Mouse (Mus musculus) thymus, postnatal 10 days (tissue): ENCODE measurements around the gene Gm20498.

Experiments
- DNase-seq, 2 experiments: peaks; one replicate each; pipeline ENCODE4 v3.0.0; 2021; ENCODE audit warnings: low spot score in 2 of 2

Gm20498 gene

GRCm38 (mm10) chr12:81332875-81333421 lies 199.8 kb downstream of the Gm20498 start, which contains the start of gene Slc8a3:
TSS of gene Slc8a3 (minus strand) at chr12:81333180.
- no peak for DNase-seq

GRCm38 (mm10) chr12:81331937-81332874 lies 200.5 kb downstream of the Gm20498 start:
- no peak for DNase-seq

- DNase-seq = no peak
These were observed 201.6 kb downstream of the Gm20498 start for GRCm38 (mm10) chr12:81331046-81331638.

- DNase-seq = no peak
These were observed 207.7 kb downstream of the Gm20498 start for GRCm38 (mm10) chr12:81324991-81325390.

- DNase-seq = no peak
These were observed 208.6 kb downstream of the Gm20498 start for GRCm38 (mm10) chr12:81324116-81324515.

GRCm38 (mm10) chr12:81321021-81321420 lies 211.7 kb downstream of the Gm20498 start:
- DNase-seq = peak; percentile 4 to 5

- DNase-seq = no peak
These were observed 214.9 kb downstream of the Gm20498 start for GRCm38 (mm10) chr12:81317811-81318210.

- DNase-seq = no peak
These were observed 216.8 kb downstream of the Gm20498 start for GRCm38 (mm10) chr12:81315953-81316352.
